Mouse (Mus musculus) CD4-positive, CD25-positive, alpha-beta regulatory T cell, adult 4 months (primary cell): Measurements from ENCODE around the gene C2cd5. TPM values are rescaled to one million over a fixed set of nuclear protein-coding genes. Genes with fewer than 3 reads are reported as not detected.
"Not testable (repeated sequence)": the region's sequence is repeated elsewhere in the genome, so short reads cannot be mapped to it uniquely, and the experiment has no call there.

Experiments
- ATAC-seq: one replicate; pipeline ENCODE4 v1.8.0; 2017
- polyA plus RNA-seq, 2 experiments: library from polyadenylated mRNA; unstranded; fragments of 100-300 nt; shearing (Covaris generic); gene quantifications; one replicate each; pipeline ENCODE4 v1.2.1; 2017

Gene C2cd5
- polyA plus RNA-seq, 2 experiments from 2014 or later: 68.3 to 103 TPM

GRCm38 (mm10) chr6:143008865-143009264 is 91.1 kb downstream of the C2cd5 start:
- ATAC-seq: no peak

- ATAC-seq: not testable (repeated sequence)
These were observed 94.7 kb downstream of the C2cd5 start for GRCm38 (mm10) chr6:143005209-143005608.

- no peak for ATAC-seq
These were observed 95.1 kb downstream of the C2cd5 start for GRCm38 (mm10) chr6:143004801-143005200.

- ATAC-seq: no peak
These were observed 101.5 kb downstream of the C2cd5 start for GRCm38 (mm10) chr6:142998221-142998999.

GRCm38 (mm10) chr6:142996887-142997286 is 103.1 kb downstream of the C2cd5 start:
- no peak for ATAC-seq

- no peak for ATAC-seq
These were observed 104.4 kb downstream of the C2cd5 start for GRCm38 (mm10) chr6:142995567-142995966.

- ATAC-seq: no peak
These were observed 105.1 kb downstream of the C2cd5 start for GRCm38 (mm10) chr6:142994821-142995220.

- no peak for ATAC-seq
These were observed 105.9 kb downstream of the C2cd5 start for GRCm38 (mm10) chr6:142993705-142994698.

- ATAC-seq: no peak
These were observed 107.0 kb downstream of the C2cd5 start for GRCm38 (mm10) chr6:142992971-142993370.

GRCm38 (mm10) chr6:142992099-142992498 is 107.8 kb downstream of the C2cd5 start:
- no peak for ATAC-seq

GRCm38 (mm10) chr6:142991391-142992059 is 108.4 kb downstream of the C2cd5 start:
- peak; percentile 68 for ATAC-seq

- no peak for ATAC-seq
These were observed 109.4 kb downstream of the C2cd5 start for GRCm38 (mm10) chr6:142990516-142990915.

GRCm38 (mm10) chr6:142989495-142989894 is 110.4 kb downstream of the C2cd5 start:
- no peak for ATAC-seq

- peak; percentile 73 for ATAC-seq
These were observed 111.2 kb downstream of the C2cd5 start for GRCm38 (mm10) chr6:142988753-142989152.

- ATAC-seq: no peak
These were observed 111.7 kb downstream of the C2cd5 start for GRCm38 (mm10) chr6:142988231-142988630.

- no peak for ATAC-seq
These were observed 112.3 kb downstream of the C2cd5 start for GRCm38 (mm10) chr6:142987616-142988015.

GRCm38 (mm10) chr6:142986706-142987105 is 113.2 kb downstream of the C2cd5 start:
- ATAC-seq: not testable (repeated sequence)

GRCm38 (mm10) chr6:142985561-142986238 is 114.2 kb downstream of the C2cd5 start:
- ATAC-seq: not testable (repeated sequence)

- ATAC-seq: no peak
These were observed 120.0 kb downstream of the C2cd5 start for GRCm38 (mm10) chr6:142979665-142980660.

- no peak for ATAC-seq
These were observed 122.7 kb downstream of the C2cd5 start for GRCm38 (mm10) chr6:142977221-142977620.

GRCm38 (mm10) chr6:142973289-142973688 is 126.7 kb downstream of the C2cd5 start:
- no peak for ATAC-seq
